Mouse (Mus musculus): ENCODE results near the gene 1700030J22Rik. TPM values are rescaled to one million over a fixed set of nuclear protein-coding genes. Genes with fewer than 3 reads are reported as not detected.

Gene 1700030J22Rik
- polyA plus RNA-seq, 1 experiment from 2014 or later = 3.4 TPM

- Histone ChIP-seq H3K4me3 (ENCODE audit: low read depth, low read length) (no peak overlapping the region), H3K9me3 (ENCODE audit: control insufficient read depth, low read length) (no peaks in the 10 kb centered on the region), H3K36me3 (ENCODE audit: control insufficient read depth, insufficient read depth, low read length) (no peaks in the 10 kb centered on the region), H3K27me3 (ENCODE audit: control insufficient read depth, insufficient read depth, low read length) (no peaks in the 10 kb centered on the region), H3K4me1 (ENCODE audit: control insufficient read depth, insufficient read depth, low read length) (no peaks in the 10 kb centered on the region), H3K9ac (ENCODE audit: low read length) (no peak overlapping the region), H3K27ac (ENCODE audit: low read depth, low read length) (no peak overlapping the region), H3K4me2 (ENCODE audit: low read depth) (no peak overlapping the region)
- ATAC-seq (ENCODE audit: insufficient read depth, low FRiP score, low TSS enrichment) (no peak), DNase-seq (ENCODE audit: low spot score) (no peak)
- WGBS = 39% methylated on average over 5 of the region's 5 CpGs
These were observed 3.7 kb downstream of the 1700030J22Rik start for GRCm38 (mm10) chr8:116975066-116975465.

- no peaks in the 10 kb centered on the region for H3K27me3 ChIP-seq (ENCODE audit: control insufficient read depth, insufficient read depth, low read length)
- no peak overlapping the region for H3K9ac ChIP-seq (ENCODE audit: low read length)
- no peak for ATAC-seq (ENCODE audit: insufficient read depth, low FRiP score, low TSS enrichment)
- no peaks in the 10 kb centered on the region for H3K36me3 ChIP-seq (ENCODE audit: control insufficient read depth, insufficient read depth, low read length)
- no peak overlapping the region for H3K4me3 ChIP-seq (ENCODE audit: low read depth, low read length)
- no peaks in the 10 kb centered on the region for H3K9me3 ChIP-seq (ENCODE audit: control insufficient read depth, low read length)
- WGBS = 83% methylated on average over 6 of the region's 6 CpGs
- no peak overlapping the region for H3K4me2 ChIP-seq (ENCODE audit: low read depth)
- no peaks in the 10 kb centered on the region for H3K4me1 ChIP-seq (ENCODE audit: control insufficient read depth, insufficient read depth, low read length)
- H3K27ac ChIP-seq (ENCODE audit: low read depth, low read length) = no peak overlapping the region
- no peak for DNase-seq (ENCODE audit: low spot score)
These were observed 9.2 kb downstream of the 1700030J22Rik start for GRCm38 (mm10) chr8:116969531-116969930.

- no peaks in the 10 kb centered on the region for H3K4me1 ChIP-seq (ENCODE audit: control insufficient read depth, insufficient read depth, low read length)
- H3K4me3 ChIP-seq (ENCODE audit: low read depth, low read length) = no peak overlapping the region
- H3K4me2 ChIP-seq (ENCODE audit: low read depth) = no peak overlapping the region
- no peak overlapping the region for H3K27ac ChIP-seq (ENCODE audit: low read depth, low read length)
- no peak for DNase-seq (ENCODE audit: low spot score)
- H3K9me3 ChIP-seq (ENCODE audit: control insufficient read depth, low read length) = no peaks in the 10 kb centered on the region
- no peaks in the 10 kb centered on the region for H3K27me3 ChIP-seq (ENCODE audit: control insufficient read depth, insufficient read depth, low read length)
- WGBS = 93% methylated on average over 9 of the region's 9 CpGs
- peaks cover 7% of the 10 kb centered on the region for H3K36me3 ChIP-seq (ENCODE audit: control insufficient read depth, insufficient read depth, low read length)
- no peak for ATAC-seq (ENCODE audit: insufficient read depth, low FRiP score, low TSS enrichment)
- no peak overlapping the region for H3K9ac ChIP-seq (ENCODE audit: low read length)
These were observed 24.3 kb downstream of the 1700030J22Rik start for GRCm38 (mm10) chr8:116954415-116954814.

GRCm38 (mm10) chr8:116952428-116952827, 26.3 kb downstream of the 1700030J22Rik start:
- 94% methylated on average over 8 of the region's 8 CpGs for WGBS
- Histone ChIP-seq H3K9me3 (ENCODE audit: control insufficient read depth, low read length) (no peaks in the 10 kb centered on the region), H3K27me3 (ENCODE audit: control insufficient read depth, insufficient read depth, low read length) (no peaks in the 10 kb centered on the region), H3K36me3 (ENCODE audit: control insufficient read depth, insufficient read depth, low read length) (peaks cover 7% of the 10 kb centered on the region), H3K4me3 (ENCODE audit: low read depth, low read length) (no peak overlapping the region), H3K27ac (ENCODE audit: low read depth, low read length) (no peak overlapping the region), H3K4me2 (ENCODE audit: low read depth) (no peak overlapping the region), H3K9ac (ENCODE audit: low read length) (no peak overlapping the region), H3K4me1 (ENCODE audit: control insufficient read depth, insufficient read depth, low read length) (no peaks in the 10 kb centered on the region)
- no peak for DNase-seq (ENCODE audit: low spot score)
- no peak for ATAC-seq (ENCODE audit: insufficient read depth, low FRiP score, low TSS enrichment)

DNA sequence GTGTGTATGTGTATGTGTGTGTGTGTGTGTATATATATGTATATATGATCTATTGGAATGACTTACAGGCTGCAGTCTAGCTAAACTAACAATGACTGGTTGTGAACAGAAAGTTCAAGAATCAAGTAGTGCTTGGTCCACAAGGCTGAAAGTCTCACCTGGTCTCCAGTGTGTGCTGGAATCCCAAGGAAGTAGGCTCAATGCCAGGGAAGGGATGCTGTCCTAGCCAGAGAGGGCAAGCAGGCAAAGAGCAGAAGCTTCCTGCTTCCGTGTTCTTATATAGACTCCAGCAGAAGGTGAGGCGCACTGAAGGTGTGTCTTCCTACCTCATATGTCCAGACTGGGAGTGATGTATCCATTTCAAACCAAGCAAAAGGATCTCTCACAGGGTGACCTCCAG, 27.0 kb downstream of the 1700030J22Rik start:
- H3K4me1 ChIP-seq (ENCODE audit: control insufficient read depth, insufficient read depth, low read length) = no peaks in the 10 kb centered on the region
- DNase-seq (ENCODE audit: low spot score) = no peak
- H3K27me3 ChIP-seq (ENCODE audit: control insufficient read depth, insufficient read depth, low read length) = no peaks in the 10 kb centered on the region
- H3K9me3 ChIP-seq (ENCODE audit: control insufficient read depth, low read length) = no peaks in the 10 kb centered on the region
- peaks cover 5% of the 10 kb centered on the region for H3K36me3 ChIP-seq (ENCODE audit: control insufficient read depth, insufficient read depth, low read length)
- no peak overlapping the region for H3K4me3 ChIP-seq (ENCODE audit: low read depth, low read length)
- no peak overlapping the region for H3K27ac ChIP-seq (ENCODE audit: low read depth, low read length)
- no peak for ATAC-seq (ENCODE audit: insufficient read depth, low FRiP score, low TSS enrichment)
- WGBS = 92% methylated on average over 2 of the region's 2 CpGs
- H3K9ac ChIP-seq (ENCODE audit: low read length) = no peak overlapping the region
- no peak overlapping the region for H3K4me2 ChIP-seq (ENCODE audit: low read depth)

- H3K27me3 ChIP-seq (ENCODE audit: control insufficient read depth, insufficient read depth, low read length) = no peaks in the 10 kb centered on the region
- peaks cover 2% of the 10 kb centered on the region for H3K36me3 ChIP-seq (ENCODE audit: control insufficient read depth, insufficient read depth, low read length)
- H3K27ac ChIP-seq (ENCODE audit: low read depth, low read length) = no peak overlapping the region
- no peaks in the 10 kb centered on the region for H3K4me1 ChIP-seq (ENCODE audit: control insufficient read depth, insufficient read depth, low read length)
- H3K4me2 ChIP-seq (ENCODE audit: low read depth) = no peak overlapping the region
- WGBS = 87% methylated on average over 5 of the region's 5 CpGs
- H3K9ac ChIP-seq (ENCODE audit: low read length) = no peak overlapping the region
- DNase-seq (ENCODE audit: low spot score) (no peak), ATAC-seq (ENCODE audit: insufficient read depth, low FRiP score, low TSS enrichment) (no peak)
- H3K9me3 ChIP-seq (ENCODE audit: control insufficient read depth, low read length) = no peaks in the 10 kb centered on the region
- no peak overlapping the region for H3K4me3 ChIP-seq (ENCODE audit: low read depth, low read length)
These were observed 27.4 kb downstream of the 1700030J22Rik start for GRCm38 (mm10) chr8:116951369-116951768.

DNA sequence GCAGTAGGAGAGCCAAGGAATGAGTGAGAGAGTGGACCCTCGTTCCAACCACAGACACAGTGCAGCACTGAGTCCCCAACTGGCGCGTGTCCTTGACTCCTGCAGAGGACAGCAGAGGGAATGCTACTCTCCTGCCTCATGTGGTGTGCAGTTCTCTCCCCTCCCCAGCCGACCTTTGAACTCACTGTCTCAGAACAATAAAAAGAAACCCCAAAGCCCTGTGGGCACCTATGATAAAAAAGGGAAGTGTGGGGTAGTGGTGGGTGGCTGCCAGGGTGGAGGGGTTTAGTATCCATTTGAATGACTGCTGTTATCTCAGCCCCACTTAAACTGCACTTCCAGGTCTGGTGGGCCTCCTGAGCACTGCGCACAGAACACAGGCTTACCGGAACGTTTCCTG, 31.2 kb downstream of the 1700030J22Rik start:
- Histone ChIP-seq H3K9ac (ENCODE audit: low read length) (no peak overlapping the region), H3K27ac (ENCODE audit: low read depth, low read length) (no peak overlapping the region), H3K4me3 (ENCODE audit: low read depth, low read length) (no peak overlapping the region), H3K4me1 (ENCODE audit: control insufficient read depth, insufficient read depth, low read length) (peaks cover 9% of the 10 kb centered on the region), H3K36me3 (ENCODE audit: control insufficient read depth, insufficient read depth, low read length) (no peaks in the 10 kb centered on the region), H3K9me3 (ENCODE audit: control insufficient read depth, low read length) (no peaks in the 10 kb centered on the region), H3K27me3 (ENCODE audit: control insufficient read depth, insufficient read depth, low read length) (no peaks in the 10 kb centered on the region), H3K4me2 (ENCODE audit: low read depth) (no peak overlapping the region)
- WGBS = 83% methylated on average over 7 of the region's 7 CpGs
- ATAC-seq (ENCODE audit: insufficient read depth, low FRiP score, low TSS enrichment) (no peak), DNase-seq (ENCODE audit: low spot score) (no peak)

DNA sequence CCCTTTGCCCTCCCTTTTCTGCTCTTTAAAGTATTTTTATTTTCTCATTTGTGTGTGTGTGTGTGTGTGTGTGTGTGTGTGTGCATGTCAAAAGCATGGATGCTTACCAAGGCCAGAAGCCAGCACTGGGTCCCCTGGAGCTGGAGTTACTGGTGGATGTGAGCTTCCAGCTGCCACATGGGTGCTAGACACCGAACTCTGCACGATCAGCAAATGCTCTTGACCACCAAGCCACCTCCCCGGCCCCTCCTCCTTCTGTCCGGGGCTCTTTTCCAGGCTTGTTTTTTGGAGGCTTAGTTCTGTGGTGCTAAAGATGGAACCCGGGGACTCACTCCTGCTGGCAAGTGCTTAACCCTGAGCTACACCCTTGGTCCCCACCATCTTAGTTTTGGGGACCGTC, 31.9 kb downstream of the 1700030J22Rik start:
- H3K4me2 ChIP-seq (ENCODE audit: low read depth) = no peak overlapping the region
- 87% methylated on average over 6 of the region's 6 CpGs for WGBS
- ATAC-seq (ENCODE audit: insufficient read depth, low FRiP score, low TSS enrichment) (no peak), DNase-seq (ENCODE audit: low spot score) (no peak)
- H3K4me3 ChIP-seq (ENCODE audit: low read depth, low read length) = no peak overlapping the region
- no peaks in the 10 kb centered on the region for H3K9me3 ChIP-seq (ENCODE audit: control insufficient read depth, low read length)
- no peaks in the 10 kb centered on the region for H3K36me3 ChIP-seq (ENCODE audit: control insufficient read depth, insufficient read depth, low read length)
- no peaks in the 10 kb centered on the region for H3K27me3 ChIP-seq (ENCODE audit: control insufficient read depth, insufficient read depth, low read length)
- no peak overlapping the region for H3K27ac ChIP-seq (ENCODE audit: low read depth, low read length)
- H3K4me1 ChIP-seq (ENCODE audit: control insufficient read depth, insufficient read depth, low read length) = peaks cover 9% of the 10 kb centered on the region
- H3K9ac ChIP-seq (ENCODE audit: low read length) = no peak overlapping the region

DNA sequence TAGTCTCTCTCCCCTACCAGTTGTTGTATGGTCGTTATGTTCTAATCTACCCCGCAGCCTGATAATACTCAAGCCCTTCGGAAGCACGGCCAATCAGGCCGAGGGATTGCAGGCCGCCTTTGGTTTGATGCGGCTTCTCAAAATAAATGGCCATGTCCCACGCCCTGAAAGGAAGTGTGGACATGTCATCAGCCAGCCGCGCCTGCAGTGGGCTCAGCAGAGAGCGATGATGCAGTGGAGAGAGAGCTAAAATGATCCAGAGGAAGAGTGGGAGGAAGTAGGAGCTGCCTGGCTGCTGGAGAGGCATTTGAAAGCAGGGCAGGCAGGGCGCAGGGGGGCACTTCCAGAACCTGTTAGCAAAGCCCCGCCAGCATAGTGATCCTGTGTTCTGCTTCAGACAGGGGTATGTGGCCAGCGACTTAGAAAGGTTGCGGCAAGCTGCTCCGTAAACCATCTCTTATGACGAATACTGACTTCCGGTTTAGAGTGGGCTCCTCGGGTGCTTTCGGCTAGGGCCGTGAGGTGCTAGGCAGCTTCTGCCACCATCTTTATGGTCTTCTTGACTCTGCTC, 32.4 kb downstream of the 1700030J22Rik start:
- Histone ChIP-seq H3K9me3 (ENCODE audit: control insufficient read depth, low read length) (no peaks in the 10 kb centered on the region), H3K27me3 (ENCODE audit: control insufficient read depth, insufficient read depth, low read length) (no peaks in the 10 kb centered on the region), H3K9ac (ENCODE audit: low read length) (no peak overlapping the region), H3K4me3 (ENCODE audit: low read depth, low read length) (no peak overlapping the region), H3K4me2 (ENCODE audit: low read depth) (no peak overlapping the region), H3K4me1 (ENCODE audit: control insufficient read depth, insufficient read depth, low read length) (peaks cover 9% of the 10 kb centered on the region), H3K36me3 (ENCODE audit: control insufficient read depth, insufficient read depth, low read length) (no peaks in the 10 kb centered on the region), H3K27ac (ENCODE audit: low read depth, low read length) (no peak overlapping the region)
- ATAC-seq (ENCODE audit: insufficient read depth, low FRiP score, low TSS enrichment) (no peak), DNase-seq (ENCODE audit: low spot score) (no peak)
- 85% methylated on average over 21 of the region's 21 CpGs for WGBS
